Mouse (Mus musculus) kidney, embryonic 16.5 days (tissue): ENCODE results near the gene Hsd17b12. TPM values are rescaled to one million over a fixed set of nuclear protein-coding genes. Genes with fewer than 3 reads are reported as not detected.

ENCODE experiments used
- ATAC-seq: fragments of 200-750 bp; cut with Nextera tagmentation; 2 replicates; pipeline ENCODE4 v1.8.0; 2017; ENCODE audit warnings: moderate TSS enrichment; ENCODE audit not compliant: low FRiP score, low TSS enrichment
- H3K27ac ChIP-seq: fragments of 300-500 bp; sonication (generic); 2 replicates; pipeline ENCODE4 v1.5.1; 2014; ENCODE audit warnings: low read length
- H3K27me3 ChIP-seq: fragments of 300-500 bp; sonication (generic); 2 replicates; pipeline ENCODE4 v1.6.1; 2014; ENCODE audit warnings: low read length, control low read depth, mixed read lengths; ENCODE audit not compliant: insufficient read depth
- H3K36me3 ChIP-seq: fragments of 300-500 bp; sonication (generic); 2 replicates; pipeline ENCODE4 v1.6.1; 2014; ENCODE audit warnings: low read length, control low read depth, mixed read lengths; ENCODE audit not compliant: insufficient read depth
- H3K4me1 ChIP-seq: fragments of 300-500 bp; sonication (generic); 2 replicates; pipeline ENCODE4 v1.6.1; 2014; ENCODE audit warnings: low read length, control low read depth, mixed read lengths; ENCODE audit not compliant: insufficient read depth
- H3K4me2 ChIP-seq: fragments of 300-500 bp; sonication (generic); replicated peaks from 2 replicates; pipeline ENCODE4 v1.6.1; 2014; ENCODE audit warnings: low read depth, low read length
- H3K4me3 ChIP-seq: fragments of 300-500 bp; sonication (generic); 2 replicates; pipeline ENCODE4 v1.5.1; 2014; ENCODE audit warnings: mild to moderate bottlenecking, low read length
- H3K9ac ChIP-seq: fragments of 300-500 bp; sonication (generic); replicated peaks from 2 replicates; pipeline ENCODE4 v1.6.1; 2014; ENCODE audit warnings: low read length
- H3K9me3 ChIP-seq: fragments of 300-500 bp; sonication (generic); 2 replicates; pipeline ENCODE4 v1.6.1; 2016; ENCODE audit warnings: low read length, control low read depth
- WGBS: fragments of 180-500 bp; shearing (Covaris S2); extraction: QIAGEN DNeasy Blood & Tissue Kit; methylation state at CpG from one replicate; pipeline ENCODE4 v1.1.7; 2014; 5-methylcytosine and 5-hydroxymethylcytosine counted together
- polyA plus RNA-seq: library from polyadenylated mRNA; unstranded; fragments of >200 nt; fragmentation: Nextera tagmentation; extraction: Ambion mirVana; gene quantifications from 2 replicates; pipeline ENCODE4 v1.2.1, GENCODE M21; 2015

The Hsd17b12 gene
- polyA plus RNA-seq, 1 experiment from 2014 or later = 146 TPM

- H3K9ac ChIP-seq = no peak overlapping the region
Measured at GRCm38 (mm10) chr2:94050901-94051300, 106.9 kb downstream of the Hsd17b12 start.

GRCm38 (mm10) chr2:94049471-94050176 is 108.1 kb downstream of the Hsd17b12 start:
- Histone ChIP-seq H3K36me3 (no peaks in the 10 kb centered on the region; the same call in 1 of the 2 replicates), H3K27ac (no peak overlapping the region), H3K27me3 (no peaks in the 10 kb centered on the region), H3K9ac (no peak overlapping the region), H3K4me1 (no peaks in the 10 kb centered on the region), H3K4me2 (no peak overlapping the region), H3K4me3 (no peak overlapping the region), H3K9me3 (no peaks in the 10 kb centered on the region)
- no peak for ATAC-seq
- 89% methylated on average over 5 of the region's 5 CpGs for WGBS

More at GRCm38 (mm10) chr2:94050901-94051300, 106.9 kb downstream of the Hsd17b12 start:
- no peak for ATAC-seq
- Histone ChIP-seq H3K36me3 (no peaks in the 10 kb centered on the region; the same call in 1 of the 2 replicates), H3K4me1 (no peaks in the 10 kb centered on the region), H3K4me3 (no peak overlapping the region), H3K27me3 (no peaks in the 10 kb centered on the region), H3K9me3 (no peaks in the 10 kb centered on the region), H3K4me2 (no peak overlapping the region), H3K27ac (no peak overlapping the region)
- WGBS = 96% methylated on average over 3 of the region's 3 CpGs

DNA sequence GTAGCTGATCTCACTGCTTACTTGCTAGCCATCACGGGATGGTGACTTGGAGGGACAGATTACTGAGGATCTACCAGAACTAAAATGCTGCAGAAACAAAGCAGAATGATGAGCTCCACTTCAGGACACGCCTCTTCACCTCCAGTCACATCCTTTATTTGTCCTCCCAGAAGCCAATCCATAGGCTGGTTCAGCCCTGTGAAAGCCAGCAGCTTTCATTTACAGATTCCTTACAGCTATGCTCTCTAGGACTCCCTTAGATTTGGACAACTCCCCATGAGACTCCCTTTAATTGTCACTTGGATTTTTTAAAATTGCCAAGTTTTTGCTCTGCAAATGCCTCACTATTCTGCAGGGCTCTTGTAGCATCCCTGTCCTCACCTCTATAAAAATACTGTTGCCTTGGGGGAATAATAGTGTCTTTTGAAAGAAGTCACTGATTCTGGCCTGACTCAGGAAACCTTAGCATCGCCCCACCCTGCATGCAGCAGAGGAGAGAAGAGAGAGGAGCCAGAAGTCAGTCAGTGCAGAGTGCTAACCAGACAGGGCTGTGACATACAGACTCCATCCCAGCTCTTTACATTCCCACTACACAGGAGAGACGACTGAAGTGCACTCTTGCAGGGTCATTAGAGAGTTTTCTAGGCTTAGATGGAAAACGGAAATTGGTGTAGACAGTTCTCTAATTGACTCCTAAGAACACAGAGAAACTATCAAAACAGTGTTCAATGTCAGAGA is 108.9 kb downstream of the Hsd17b12 start:
- Histone ChIP-seq H3K4me2 (no peak overlapping the region), H3K4me1 (no peaks in the 10 kb centered on the region), H3K4me3 (no peak overlapping the region), H3K27me3 (no peaks in the 10 kb centered on the region), H3K9me3 (no peaks in the 10 kb centered on the region), H3K9ac (no peak overlapping the region), H3K27ac (no peak overlapping the region), H3K36me3 (no peaks in the 10 kb centered on the region; the same call in 1 of the 2 replicates)
- WGBS = 80% methylated on average over 5 of the region's 5 CpGs
- no peak for ATAC-seq

GRCm38 (mm10) chr2:94048271-94048670 is 109.5 kb downstream of the Hsd17b12 start:
- no peaks in the 10 kb centered on the region for H3K27me3 ChIP-seq
- no peaks in the 10 kb centered on the region for H3K9me3 ChIP-seq
- no peak for ATAC-seq
- H3K27ac ChIP-seq = no peak overlapping the region
- H3K9ac ChIP-seq = no peak overlapping the region
- H3K4me3 ChIP-seq = no peak overlapping the region
- no peaks in the 10 kb centered on the region for H3K4me1 ChIP-seq
- WGBS = 80% methylated on average over 1 of the region's 1 CpGs
- H3K36me3 ChIP-seq = no peaks in the 10 kb centered on the region; the same call in 1 of the 2 replicates
- H3K4me2 ChIP-seq = no peak overlapping the region

DNA sequence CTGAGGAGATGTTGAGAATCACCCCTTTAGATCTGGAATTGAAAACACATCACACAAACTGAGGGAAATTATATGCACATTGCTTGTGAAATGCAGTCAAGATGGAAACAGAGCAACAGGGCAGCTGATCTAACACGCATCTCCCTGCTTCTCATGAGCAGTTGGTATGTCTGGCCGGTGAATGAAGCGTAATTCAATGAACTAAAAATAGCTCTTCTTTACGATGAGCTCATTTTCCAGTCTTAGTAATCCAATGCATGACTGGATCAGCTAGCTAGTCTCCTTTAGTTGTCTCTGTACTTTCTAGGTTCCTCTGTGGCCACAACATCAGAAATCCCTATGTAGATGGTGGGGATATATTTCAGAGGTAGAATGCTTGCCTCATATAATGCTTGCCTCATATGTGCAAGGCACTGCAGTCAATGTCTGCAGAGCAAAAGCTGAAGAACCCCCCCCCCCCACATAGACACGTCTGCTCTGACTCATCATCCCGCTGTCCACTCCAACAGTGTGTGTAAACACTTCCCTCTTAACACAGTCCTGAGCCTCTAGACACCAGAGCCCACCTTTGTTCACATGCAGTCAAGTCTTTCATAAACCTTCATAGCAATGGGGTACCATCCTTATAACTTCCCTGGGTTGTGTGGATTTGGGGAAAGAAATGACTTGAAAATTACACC is 112.2 kb downstream of the Hsd17b12 start:
- ATAC-seq = no peak
- WGBS = 49% methylated on average over 6 of the region's 6 CpGs
- Histone ChIP-seq H3K27me3 (no peaks in the 10 kb centered on the region), H3K4me2 (no peak overlapping the region), H3K4me1 (no peaks in the 10 kb centered on the region), H3K27ac (no peak overlapping the region), H3K9me3 (no peaks in the 10 kb centered on the region), H3K9ac (no peak overlapping the region), H3K4me3 (no peak overlapping the region), H3K36me3 (peaks cover 7% of the 10 kb centered on the region; the same call in 1 of the 2 replicates)

DNA sequence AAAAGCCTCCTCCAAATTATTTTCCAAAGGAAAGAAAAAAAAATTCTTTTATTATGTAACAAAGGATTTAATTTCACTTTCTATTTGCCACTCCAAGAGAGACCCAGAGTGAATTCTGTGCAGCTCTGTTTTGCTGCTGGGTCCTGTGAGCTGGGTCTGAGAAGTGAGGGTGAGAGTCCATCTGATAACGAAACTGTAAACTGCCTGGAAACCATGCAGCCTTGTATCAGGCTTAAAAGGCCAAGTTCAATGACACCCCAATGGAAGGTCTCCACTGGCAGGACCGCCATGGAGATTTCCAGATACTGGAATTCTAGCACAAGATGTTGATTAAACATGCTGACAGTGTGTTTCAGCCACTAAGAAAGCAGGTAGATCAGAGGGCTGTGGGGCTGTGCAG is 113.6 kb downstream of the Hsd17b12 start:
- H3K27me3 ChIP-seq = no peaks in the 10 kb centered on the region
- no peak overlapping the region for H3K9ac ChIP-seq
- no peak overlapping the region for H3K4me2 ChIP-seq
- H3K9me3 ChIP-seq = no peaks in the 10 kb centered on the region
- no peak overlapping the region for H3K27ac ChIP-seq
- H3K36me3 ChIP-seq = peaks cover 7% of the 10 kb centered on the region; the same call in 1 of the 2 replicates
- H3K4me1 ChIP-seq = no peaks in the 10 kb centered on the region
- no peak overlapping the region for H3K4me3 ChIP-seq
- ATAC-seq = no peak
- WGBS = 84% methylated on average over 2 of the region's 2 CpGs

GRCm38 (mm10) chr2:94043662-94044061 is 114.1 kb downstream of the Hsd17b12 start:
- H3K9ac ChIP-seq = no peak overlapping the region
- no peaks in the 10 kb centered on the region for H3K9me3 ChIP-seq
- peaks cover 7% of the 10 kb centered on the region; the same call in 1 of the 2 replicates for H3K36me3 ChIP-seq
- no peak overlapping the region for H3K4me3 ChIP-seq
- no peak for ATAC-seq
- H3K27me3 ChIP-seq = no peaks in the 10 kb centered on the region
- 72% methylated on average over 5 of the region's 5 CpGs for WGBS
- H3K27ac ChIP-seq = no peak overlapping the region
- no peak overlapping the region for H3K4me2 ChIP-seq
- H3K4me1 ChIP-seq = no peaks in the 10 kb centered on the region

- no peak for ATAC-seq
- WGBS = 93% methylated on average over 3 of the region's 3 CpGs
- Histone ChIP-seq H3K4me3 (no peak overlapping the region), H3K27ac (no peak overlapping the region), H3K9ac (no peak overlapping the region), H3K4me1 (no peaks in the 10 kb centered on the region), H3K36me3 (peaks cover 7% of the 10 kb centered on the region; the same call in 1 of the 2 replicates), H3K4me2 (no peak overlapping the region), H3K9me3 (no peaks in the 10 kb centered on the region), H3K27me3 (no peaks in the 10 kb centered on the region)
Measured at GRCm38 (mm10) chr2:94042461-94042860, 115.3 kb downstream of the Hsd17b12 start.

DNA sequence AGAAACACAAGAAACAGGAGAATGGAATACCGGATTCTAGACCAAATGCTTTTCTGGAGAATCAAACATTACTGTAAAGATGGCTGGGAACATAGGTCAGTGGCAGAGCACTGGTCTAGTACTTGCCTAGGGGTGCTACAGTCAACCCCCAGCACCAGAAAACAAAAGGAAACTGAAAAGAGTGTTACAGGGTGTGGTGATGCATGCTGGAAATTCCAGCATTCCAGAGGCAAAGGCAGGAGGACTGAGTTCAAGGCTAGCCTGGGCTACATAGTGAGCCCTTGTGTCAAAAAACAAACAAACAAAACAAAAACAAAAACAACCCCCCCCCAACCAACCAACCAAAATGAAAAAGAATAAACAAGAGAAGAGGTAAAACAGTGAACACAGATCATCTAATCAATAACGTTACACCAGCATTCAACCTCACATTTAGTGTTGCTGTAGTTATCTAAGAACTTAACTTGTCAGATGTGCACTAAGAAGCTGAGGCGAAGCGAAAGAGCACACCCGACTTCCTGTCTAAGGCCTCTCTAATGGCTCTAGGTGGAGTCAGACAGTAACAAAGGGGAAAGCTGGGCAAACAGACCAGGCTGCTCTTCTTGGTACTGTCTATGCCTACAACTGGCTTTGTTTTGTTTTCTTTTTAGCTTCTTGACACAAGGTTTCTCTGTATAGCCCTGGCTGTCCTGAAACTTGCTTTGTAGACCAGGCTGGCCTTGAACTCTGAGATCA is 117.2 kb downstream of the Hsd17b12 start:
- WGBS = 83% methylated on average over 5 of the region's 5 CpGs
- no peaks in the 10 kb centered on the region for H3K9me3 ChIP-seq

More for the DNA sequence above, 117.2 kb downstream of the Hsd17b12 start:
- Histone ChIP-seq H3K36me3 (peaks cover 7% of the 10 kb centered on the region; the same call in 1 of the 2 replicates), H3K27me3 (no peaks in the 10 kb centered on the region), H3K4me3 (no peak overlapping the region), H3K4me1 (no peaks in the 10 kb centered on the region), H3K9ac (no peak overlapping the region), H3K4me2 (no peak overlapping the region), H3K27ac (no peak overlapping the region)
- ATAC-seq = no peak
